Mouse (Mus musculus) duodenum, adult 2 months (tissue): ENCODE results near the gene Fer1l5. TPM values are rescaled to one million over a fixed set of nuclear protein-coding genes. Genes with fewer than 3 reads are reported as not detected.

ENCODE experiments used
- polyA plus RNA-seq: library from polyadenylated mRNA; depleted of rRNA; stranded (reverse); fragments of >200 nt; gene quantifications from 2 replicates; pipeline ENCODE4 v1.2.3, GENCODE M21; 2012; ENCODE audit warnings: low replicate concordance; rRNA removed

The Fer1l5 gene
- not detected in 2 replicates for polyA plus RNA-seq

GRCm38 (mm10) chr1:36371934-36372845 is at the start of gene Fer1l5:
TSS of gene Fer1l5 (plus strand) at chr1:36372291.

GRCm38 (mm10) chr1:36368969-36369645 is 3.0 kb upstream of the Fer1l5 start, which contains the start of gene Kansl3:
TSS of gene Kansl3 (minus strand) at chr1:36369181.

GRCm38 (mm10) chr1:36444471-36445464 is 72.7 kb downstream of the Fer1l5 start, which contains the start of gene Lman2l:
TSS of gene Lman2l (minus strand) at chr1:36445271.

GRCm38 (mm10) chr1:36471181-36472105 is 99.4 kb downstream of the Fer1l5 start, which contains the start of gene Cnnm4:
TSS of gene Cnnm4 (plus strand) at chr1:36471620.

Other genes with a start within 250 kb of the Fer1l5 start
- gene Uggt1, start 127.6 kb upstream of the Fer1l5 start, polyA plus RNA-seq = 8.6 and 10.0 TPM in 2 replicates
- 108 and 179 TPM in 2 replicates for gene Neurl3, start 97.6 kb upstream of the Fer1l5 start, polyA plus RNA-seq
- gene Arid5a, start 64.6 kb upstream of the Fer1l5 start, polyA plus RNA-seq = 5.6 and 7.7 TPM in 2 replicates
- 23.7 and 29.8 TPM in 2 replicates for gene Kansl3, start 3.1 kb upstream of the Fer1l5 start, polyA plus RNA-seq
- gene Lman2l, start 73.0 kb downstream of the Fer1l5 start, polyA plus RNA-seq = 2.9 and 3.1 TPM in 2 replicates
- 40.9 and 84.2 TPM in 2 replicates for gene Cnnm4, start 99.3 kb downstream of the Fer1l5 start, polyA plus RNA-seq
- gene Cnnm3, start 139.6 kb downstream of the Fer1l5 start, polyA plus RNA-seq = 13.4 and 14.5 TPM in 2 replicates
- 5.7 and 7.3 TPM in 2 replicates for gene Ankrd23, start 164.6 kb downstream of the Fer1l5 start, polyA plus RNA-seq
- gene Gm42417, start 167.1 kb downstream of the Fer1l5 start, polyA plus RNA-seq = not detected in 2 replicates
- 6.2 and 9.5 TPM in 2 replicates for gene Ankrd39, start 175.2 kb downstream of the Fer1l5 start, polyA plus RNA-seq
- 4.7 and 6.1 TPM in 2 replicates for gene Sema4c, start 186.1 kb downstream of the Fer1l5 start, polyA plus RNA-seq